Comparison of ENCODE assay signal across 21 mouse cellular contexts in the genomic region with DNA sequence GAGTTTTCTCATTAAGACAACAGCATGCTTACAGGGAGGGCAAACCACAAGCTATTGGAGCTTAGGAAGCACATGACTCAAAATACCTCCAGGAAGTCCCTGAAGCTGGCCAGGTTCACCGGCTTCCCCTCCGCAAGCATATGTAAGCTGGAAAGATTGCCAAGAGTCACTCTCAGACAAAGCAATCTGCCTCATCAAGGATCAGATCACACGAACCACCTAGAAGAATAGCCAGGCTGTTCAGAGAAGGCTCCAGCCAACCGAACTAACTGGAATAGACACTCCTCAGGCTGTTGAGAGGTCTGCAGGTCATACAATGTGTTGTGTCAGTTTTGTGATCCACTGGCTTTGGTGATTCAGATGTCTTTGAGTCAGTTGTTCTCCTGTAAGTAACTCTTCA. TPM values are rescaled to one million over a fixed set of nuclear protein-coding genes. Genes with fewer than 3 reads are reported as not detected.
"Had no signal": no experiment of that assay in that cellular context is flagged by ENCODE, and none has a peak within 500 bp of the region (broad histone marks: within the 10 kb centered on the region; RNA-seq: fewer than 3 reads in every experiment).

No protein-coding gene starts in this region.

- H3K4me1 ChIP-seq: lung, embryonic 15.5 days; megakaryocyte, embryonic 14.5 days; midbrain, embryonic 13.5 days; neural tube, embryonic 12.5 days; stomach, embryonic 15.5 days had no signal

- DNase-seq: liver, postnatal 0 days; lung, adult 2 months; lung, postnatal 14 days; lung, postnatal 36 days; right cerebral cortex, postnatal 14 days; thymus, adult 2 months; thymus, postnatal 25 days; thymus, postnatal 4 days had no signal

- H3K9ac ChIP-seq: liver, postnatal 0 days; lung, embryonic 15.5 days; midbrain, embryonic 13.5 days; neural tube, embryonic 12.5 days; stomach, embryonic 15.5 days had no signal

- H3K9me3 ChIP-seq: lung, embryonic 15.5 days; midbrain, embryonic 13.5 days; neural tube, embryonic 12.5 days; stomach, embryonic 15.5 days had no signal

- H3K27ac ChIP-seq: lung, embryonic 15.5 days; macrophage; midbrain, embryonic 13.5 days; neural tube, embryonic 12.5 days; stomach, embryonic 15.5 days; stomach, postnatal 0 days had no signal

- H3K4me2 ChIP-seq: lung, embryonic 15.5 days; midbrain, embryonic 11.5 days; midbrain, embryonic 13.5 days; neural tube, embryonic 12.5 days; stomach, embryonic 15.5 days had no signal

- H3K27me3 ChIP-seq: lung, embryonic 15.5 days; megakaryocyte, embryonic 14.5 days; midbrain, embryonic 13.5 days; neural tube, embryonic 12.5 days; stomach, embryonic 15.5 days had no signal

- H3K36me3 ChIP-seq: lung, embryonic 15.5 days; midbrain, embryonic 13.5 days; neural tube, embryonic 12.5 days; stomach, embryonic 15.5 days had no signal

- H3K4me3 ChIP-seq: lung, embryonic 15.5 days; megakaryocyte, embryonic 14.5 days; midbrain, embryonic 13.5 days; neural tube, embryonic 12.5 days; stomach, embryonic 15.5 days had no signal

- ATAC-seq: liver, postnatal 0 days; lung, postnatal 0 days; midbrain, embryonic 13.5 days; midbrain, embryonic 16.5 days had no signal

RNA-seq across cellular contexts. Expression of a gene that starts 8.3 kb away (rescaled TPM):
- total RNA-seq: megakaryocyte progenitor cell, adult 5-6 weeks; monocyte, adult 5-6 weeks had no signal
- polyA plus RNA-seq: liver, postnatal 0 days; macrophage; spleen, adult 2 months had no signal

RNA-seq across cellular contexts. Expression of a gene that starts 24.2 kb away (rescaled TPM):
- total RNA-seq: megakaryocyte progenitor cell, adult 5-6 weeks; monocyte, adult 5-6 weeks had no signal
- polyA plus RNA-seq: liver, postnatal 0 days; lung, adult 2 months; macrophage; spleen, adult 2 months had no signal
